Mouse (Mus musculus) spleen, adult 2 months (tissue): ENCODE results near the gene Gng12. TPM values are rescaled to one million over a fixed set of nuclear protein-coding genes. Genes with fewer than 3 reads are reported as not detected.

Experiments used
- DNase-seq, 2 experiments: peaks; one replicate each; pipeline versions ENCODE4 v3.0.0 to v3.0.0-alpha.2; 2012 to 2021; ENCODE audit warnings: low spot score in 2 of 2, low read depth in 1 of 2
- H3K27ac ChIP-seq: fragments of 200-500 bp; 2 replicates; pipeline ENCODE4 v1.5.1; 2012; ENCODE audit warnings: low read length, inconsistent platforms; ENCODE audit not compliant: insufficient read depth
- H3K27me3 ChIP-seq: fragments of 200-500 bp; 2 replicates; pipeline ENCODE4 v1.6.1; 2012; ENCODE audit warnings: mild to moderate bottlenecking, moderate library complexity, low read length, inconsistent platforms; ENCODE audit not compliant: control insufficient read depth, insufficient read depth
- H3K36me3 ChIP-seq: fragments of 200-500 bp; 2 replicates; pipeline ENCODE4 v1.6.1; 2012; ENCODE audit warnings: mild to moderate bottlenecking, low read length, inconsistent platforms; ENCODE audit not compliant: control insufficient read depth, insufficient read depth
- H3K4me1 ChIP-seq: fragments of 200-500 bp; 2 replicates; pipeline ENCODE4 v1.6.1; 2011; ENCODE audit warnings: inconsistent platforms; ENCODE audit not compliant: control insufficient read depth, insufficient read depth, insufficient read length
- H3K4me3 ChIP-seq: fragments of 200-500 bp; 2 replicates; pipeline ENCODE4 v1.5.1; 2011; ENCODE audit warnings: mild to moderate bottlenecking, inconsistent platforms; ENCODE audit not compliant: insufficient read depth, insufficient read length; ENCODE audit errors: extremely low read depth
- CTCF ChIP-seq: fragments of 200-500 bp; IDR thresholded peaks from 2 replicates; pipeline ENCODE4 v1.5.1; 2011; ENCODE audit warnings: mild to moderate bottlenecking, inconsistent platforms; ENCODE audit not compliant: insufficient read depth, insufficient read length, insufficient replicate concordance; ENCODE audit errors: extremely low read depth
- POLR2A ChIP-seq: fragments of 200-500 bp; IDR thresholded peaks from 2 replicates; pipeline ENCODE4 v1.6.1; 2011; ENCODE audit warnings: low read depth, low read length, inconsistent platforms
- WGBS: fragments of 180-500 bp; shearing (Covaris S2); methylation state at CpG from one replicate; pipeline ENCODE4 v1.1.7; 2018; 5-methylcytosine and 5-hydroxymethylcytosine counted together
- polyA plus RNA-seq: library from polyadenylated mRNA; depleted of rRNA; stranded (reverse); fragments of >200 nt; gene quantifications from 2 replicates; pipeline ENCODE4 v1.2.3, GENCODE M21; 2012

Gene Gng12
- polyA plus RNA-seq, 1 experiment = 6.9 TPM

DNA sequence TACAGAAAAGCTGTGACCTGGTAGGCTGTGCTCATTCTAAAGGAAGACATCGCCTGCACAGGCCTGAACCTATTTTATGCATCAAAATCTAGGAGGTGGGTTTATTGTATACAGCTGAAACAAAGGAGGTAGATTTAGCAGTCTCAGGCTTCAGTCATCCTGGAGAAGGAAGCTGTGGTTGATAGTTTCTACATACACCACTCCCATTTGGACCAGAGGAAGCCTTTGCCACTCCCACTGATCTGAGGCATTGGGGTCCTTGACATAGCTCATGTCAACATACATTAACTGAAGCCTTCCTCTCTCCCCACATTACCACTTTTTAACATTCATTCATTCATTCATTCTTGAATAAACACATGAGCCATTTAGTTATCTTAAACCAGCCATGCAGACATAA is 99.6 kb downstream of the Gng12 start:
- no peak for TF ChIP-seq CTCF
- TF ChIP-seq POLR2A = no peak
- Histone ChIP-seq H3K27me3 (no peaks in the 10 kb centered on the region), H3K36me3 (no peaks in the 10 kb centered on the region), H3K27ac (no peak overlapping the region), H3K4me3 (no peak overlapping the region), H3K4me1 (no peaks in the 10 kb centered on the region)
- WGBS = 90% methylated on average over 1 of the region's 1 CpGs
- DNase-seq = no peak

DNA sequence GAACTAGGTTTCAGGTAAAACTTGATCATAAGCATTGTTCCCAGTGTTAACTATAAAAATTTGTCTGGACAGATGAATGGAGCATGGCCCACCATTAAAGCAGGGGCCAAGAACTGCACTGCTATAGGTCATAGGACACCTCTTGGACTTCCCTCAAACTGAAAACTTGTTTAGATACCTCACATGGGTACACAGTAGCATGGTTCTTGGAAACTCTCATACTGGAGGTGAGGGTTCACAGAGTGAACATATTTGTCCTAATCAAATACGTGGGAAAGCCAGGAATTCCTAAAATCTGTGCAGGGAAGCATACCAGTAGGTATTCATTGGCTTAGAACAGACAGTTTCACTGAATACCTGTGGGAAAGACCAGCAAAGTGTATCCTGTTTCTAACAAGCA is 100.1 kb downstream of the Gng12 start:
- H3K4me3 ChIP-seq = no peak overlapping the region
- TF ChIP-seq POLR2A (no peak), CTCF (no peak)
- H3K27ac ChIP-seq = no peak overlapping the region
- no peaks in the 10 kb centered on the region for H3K4me1 ChIP-seq
- no peaks in the 10 kb centered on the region for H3K36me3 ChIP-seq
- no peaks in the 10 kb centered on the region for H3K27me3 ChIP-seq
- DNase-seq = no peak
- 80% methylated on average over 1 of the region's 1 CpGs for WGBS

DNA sequence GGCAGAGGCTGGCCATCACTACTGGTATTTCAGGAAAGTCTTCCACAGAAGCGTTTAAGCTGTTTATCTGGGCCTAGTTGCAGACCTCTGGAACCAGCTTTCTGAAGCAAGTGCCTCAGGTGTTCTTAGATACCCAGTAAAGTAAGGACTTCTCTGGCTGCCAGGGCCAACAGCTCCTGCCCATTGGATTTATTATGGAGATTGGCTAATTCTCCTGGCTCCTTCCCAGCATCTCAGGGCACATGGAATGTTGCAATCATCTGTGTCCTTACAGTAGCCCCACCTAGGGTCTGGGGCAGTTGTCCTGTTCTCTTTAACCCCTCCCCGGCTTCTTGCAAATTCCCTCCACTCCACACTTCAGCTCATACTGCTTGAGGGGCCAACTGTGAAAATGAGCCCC is 102.4 kb downstream of the Gng12 start:
- WGBS = 91% methylated on average over 2 of the region's 2 CpGs
- no peaks in the 10 kb centered on the region for H3K36me3 ChIP-seq
- no peak overlapping the region for H3K4me3 ChIP-seq
- H3K4me1 ChIP-seq = no peaks in the 10 kb centered on the region
- no peak for TF ChIP-seq CTCF
- TF ChIP-seq POLR2A = no peak
- DNase-seq = no peak
- H3K27me3 ChIP-seq = no peaks in the 10 kb centered on the region
- H3K27ac ChIP-seq = no peak overlapping the region

DNA sequence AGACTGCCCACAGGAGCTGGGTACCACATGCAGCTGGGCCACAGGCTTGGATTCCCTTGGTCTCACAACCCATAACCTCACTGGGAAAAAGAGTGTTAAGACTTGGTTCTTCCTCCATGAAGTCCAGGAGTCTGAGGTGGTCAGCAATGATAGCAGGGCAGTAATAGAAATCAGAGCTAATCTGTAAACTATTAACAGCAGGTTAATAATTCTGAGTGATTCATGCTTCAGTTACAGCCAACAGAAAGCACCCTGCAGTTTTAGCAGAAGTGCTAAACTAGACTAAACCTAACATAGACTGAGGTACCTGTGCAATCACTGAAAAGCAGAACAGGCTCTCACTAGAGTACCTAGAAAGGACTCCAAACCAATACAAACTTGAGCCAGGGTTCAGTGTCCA is 103.6 kb downstream of the Gng12 start:
- Histone ChIP-seq H3K27me3 (no peaks in the 10 kb centered on the region), H3K27ac (no peak overlapping the region), H3K4me1 (no peaks in the 10 kb centered on the region), H3K36me3 (no peaks in the 10 kb centered on the region), H3K4me3 (no peak overlapping the region)
- TF ChIP-seq POLR2A = no peak
- TF ChIP-seq CTCF = no peak
- no peak for DNase-seq

DNA sequence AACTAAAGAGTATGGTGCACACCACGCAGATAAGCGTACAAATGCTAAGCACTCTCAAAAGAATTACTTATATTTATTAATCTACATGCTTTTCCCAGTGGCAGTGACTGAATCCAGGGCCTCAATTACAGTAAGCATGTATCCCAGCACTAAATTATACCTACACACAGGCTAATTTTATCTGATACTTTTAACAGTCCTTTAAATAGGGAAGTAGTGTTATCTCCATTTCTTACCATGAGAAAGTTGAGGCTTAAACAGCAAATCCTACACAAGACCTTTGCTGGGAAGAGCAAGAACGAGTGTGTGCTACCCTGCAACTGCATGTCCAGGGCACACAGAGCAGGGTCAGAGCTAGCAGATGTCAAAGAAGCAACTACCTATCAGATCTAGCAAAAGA is 113.7 kb downstream of the Gng12 start:
- Histone ChIP-seq H3K4me1 (no peaks in the 10 kb centered on the region), H3K4me3 (no peak overlapping the region), H3K27ac (no peak overlapping the region), H3K27me3 (no peaks in the 10 kb centered on the region), H3K36me3 (no peaks in the 10 kb centered on the region)
- no peak for DNase-seq
- TF ChIP-seq CTCF (no peak), POLR2A (no peak)
- 86% methylated on average over 3 of the region's 3 CpGs for WGBS

DNA sequence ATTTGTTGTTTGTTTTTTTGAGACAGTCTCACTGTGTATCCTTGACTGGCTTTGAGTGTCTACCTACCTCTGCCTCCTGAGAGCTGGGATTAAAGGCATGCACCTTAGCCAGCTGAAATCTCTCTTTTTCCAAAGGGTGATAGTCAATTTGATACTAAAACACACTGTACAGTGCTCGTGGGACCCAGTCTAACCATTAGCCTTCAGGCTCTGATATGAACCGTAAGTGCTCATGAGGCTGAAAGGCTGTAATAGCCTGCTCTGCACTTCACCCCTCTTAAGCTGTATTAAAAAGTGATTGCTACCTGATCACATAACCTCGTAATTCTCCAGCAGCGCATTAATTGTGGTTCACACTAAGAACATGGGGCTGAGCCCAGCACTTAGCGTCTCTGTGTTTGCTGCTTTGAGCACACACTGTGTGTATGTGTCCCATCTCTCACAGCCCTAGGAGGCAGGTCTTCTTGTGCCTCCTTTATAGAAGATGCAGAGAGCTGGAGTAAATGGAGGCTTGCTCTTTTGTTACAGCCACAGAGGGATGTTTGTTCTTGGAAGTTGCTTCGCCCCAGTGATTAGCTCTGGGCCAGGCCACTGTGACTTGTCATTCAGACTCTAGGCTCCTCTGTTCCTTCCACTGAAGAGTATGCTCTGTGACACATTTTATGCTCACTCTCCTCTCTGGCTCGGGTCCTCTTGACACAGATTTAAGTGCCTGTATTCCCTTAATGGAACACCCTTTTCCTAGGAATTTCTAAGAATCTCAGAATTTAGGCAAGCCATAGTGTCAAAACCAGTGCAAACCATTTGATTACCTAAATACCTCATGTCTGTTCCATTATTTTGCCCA is 114.4 kb downstream of the Gng12 start:
- Histone ChIP-seq H3K4me1 (no peaks in the 10 kb centered on the region), H3K36me3 (no peaks in the 10 kb centered on the region), H3K4me3 (no peak overlapping the region), H3K27ac (no peak overlapping the region), H3K27me3 (no peaks in the 10 kb centered on the region)
- 93% methylated on average over 7 of the region's 7 CpGs for WGBS
- no peak for DNase-seq
- TF ChIP-seq CTCF = no peak
- no peak for TF ChIP-seq POLR2A

DNA sequence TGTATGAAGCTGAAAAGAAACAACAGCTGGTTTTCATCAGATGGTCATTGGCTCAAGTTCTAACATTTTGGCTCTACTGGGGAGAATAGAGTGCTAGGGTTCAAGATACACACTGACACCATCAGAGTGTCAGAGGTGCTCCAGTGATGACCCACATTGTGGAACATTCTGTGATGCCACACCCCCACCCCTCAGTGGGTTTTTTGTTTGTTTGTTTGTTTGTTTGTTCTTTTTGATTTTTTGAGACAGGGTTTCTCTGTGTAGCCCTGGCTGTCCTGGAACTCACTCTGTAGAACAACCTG is 115.0 kb downstream of the Gng12 start:
- TF ChIP-seq CTCF (no peak), POLR2A (no peak)
- no peaks in the 10 kb centered on the region for H3K27me3 ChIP-seq
- H3K27ac ChIP-seq = no peak overlapping the region
- no peaks in the 10 kb centered on the region for H3K4me1 ChIP-seq
- no peaks in the 10 kb centered on the region for H3K36me3 ChIP-seq
- DNase-seq = no peak
- H3K4me3 ChIP-seq = no peak overlapping the region
